Mouse (Mus musculus) E14TG2a.4 (cell line): ENCODE measurements around the gene Frg2f1.

ENCODE experiments used
- H3K27me3 ChIP-seq: 2 replicates; pipeline ENCODE4 v1.6.1; 2014; ENCODE audit warnings: low read length, control low read depth; ENCODE audit not compliant: insufficient read depth
- H3K36me3 ChIP-seq: 2 replicates; pipeline ENCODE4 v1.6.1; 2014; ENCODE audit warnings: low read length, control low read depth; ENCODE audit not compliant: insufficient read depth
- H3K4me1 ChIP-seq: replicated peaks from 2 replicates; pipeline ENCODE4 v1.6.1; 2014; ENCODE audit warnings: low read depth, low read length, control low read depth
- H3K4me3 ChIP-seq: replicated peaks from 2 replicates; pipeline ENCODE4 v1.5.1; 2014; ENCODE audit warnings: mild to moderate bottlenecking, low read length
- H3K9me3 ChIP-seq: 2 replicates; pipeline ENCODE4 v1.6.1; 2014; ENCODE audit warnings: low read length, control low read depth
- CTCF ChIP-seq: conservative IDR thresholded peaks from 2 replicates; pipeline ENCODE4 v1.5.1; 2014; ENCODE audit warnings: low read length
- NANOG ChIP-seq: IDR thresholded peaks from 2 replicates; pipeline ENCODE4 v1.6.1; 2014; ENCODE audit warnings: borderline replicate concordance, low read length, mixed read lengths
- POU5F1 ChIP-seq: IDR thresholded peaks from 2 replicates; pipeline ENCODE4 v1.6.1; 2014; ENCODE audit warnings: low read length, borderline replicate concordance

Gene Frg2f1

GRCm38 (mm10) chr4:119484882-119485281 lies 54.4 kb downstream of the Frg2f1 start:
- peaks cover 30% of the 10 kb centered on the region for H3K27me3 ChIP-seq
- peaks cover 27% of the 10 kb centered on the region for H3K4me1 ChIP-seq
- TF ChIP-seq NANOG (no peak), CTCF (no peak), POU5F1 (no peak)
- H3K36me3 ChIP-seq = no peaks in the 10 kb centered on the region
- no peaks in the 10 kb centered on the region for H3K9me3 ChIP-seq
- H3K4me3 ChIP-seq = no peak overlapping the region

- Histone ChIP-seq H3K36me3 (no peaks in the 10 kb centered on the region), H3K4me3 (no peak overlapping the region), H3K9me3 (no peaks in the 10 kb centered on the region), H3K27me3 (peaks cover 30% of the 10 kb centered on the region), H3K4me1 (peaks cover 27% of the 10 kb centered on the region)
- TF ChIP-seq NANOG (no peak), POU5F1 (no peak), CTCF (no peak)
Measured at GRCm38 (mm10) chr4:119483051-119483450, 56.3 kb downstream of the Frg2f1 start.
